8 mouse cellular contexts compared by ENCODE assay signal in genomic region chr5:106801886-106802798, GRCm38 (mm10).
A peak's percentile ranks its signal among the peaks of the same experiment; 100 is the strongest.
DNase-seq lines count a peak whose midpoint lies in the region; ATAC-seq lines count a peak whose summit lies in the region.

No protein-coding gene starts in this region.

- no peaks in the 10 kb centered on the region for H3K36me3 ChIP-seq in heart, embryonic 12.5 days
- H3K36me3 ChIP-seq in kidney, embryonic 16.5 days (ENCODE audit: insufficient read depth, low read length) = no peaks in the 10 kb centered on the region

- H3K4me1 ChIP-seq in heart, embryonic 12.5 days (replicated peaks) = peaks cover 24% of the 10 kb centered on the region
- peaks cover 13% of the 10 kb centered on the region for H3K4me1 ChIP-seq in kidney, embryonic 16.5 days (ENCODE audit: insufficient read depth, low read length)

- peak overlapping the region; percentile 26 for H3K4me3 ChIP-seq in heart, embryonic 12.5 days
- peak overlapping the region; percentile 36 for H3K4me3 ChIP-seq in kidney, embryonic 16.5 days (ENCODE audit: low read length)

- WGBS in heart, embryonic 12.5 days = 7% methylated on average over 32 of the region's 32 CpGs
- WGBS in kidney, embryonic 16.5 days = 5% methylated on average over 32 of the region's 32 CpGs

- no peak overlapping the region for H3K9ac ChIP-seq in heart, embryonic 12.5 days
- H3K9ac ChIP-seq in kidney, embryonic 16.5 days (replicated peaks; ENCODE audit: low read length) = peak overlapping the region; percentile 43; the same call in 1 of the 2 replicates

- H3K4me2 ChIP-seq in heart, embryonic 12.5 days = peak overlapping the region; percentile 67
- H3K4me2 ChIP-seq in kidney, embryonic 16.5 days (replicated peaks; ENCODE audit: low read depth, low read length) = peak overlapping the region; percentile 63

- peak; percentile 51; the same call in 1 of the 2 replicates for ATAC-seq in heart, embryonic 12.5 days (ENCODE audit: insufficient number of reproducible peaks, low FRiP score)
- peak; percentile 59 for ATAC-seq in kidney, embryonic 16.5 days (ENCODE audit: low FRiP score, low TSS enrichment)
- peak; percentile 89 for ATAC-seq in monocyte, adult 5-6 weeks (replicated peaks; ENCODE audit: insufficient number of reproducible peaks, low FRiP score, low TSS enrichment, poor library complexity, severe bottlenecking)

- H3K27me3 ChIP-seq in heart, embryonic 12.5 days (replicated peaks) = no peaks in the 10 kb centered on the region
- 0 out of 2 replicates have a peak, but pooled peaks cover 4% of the 10 kb centered on the region for H3K27me3 ChIP-seq in kidney, embryonic 16.5 days (ENCODE audit: insufficient read depth, low read length)

- H3K27ac ChIP-seq in heart, embryonic 12.5 days (ENCODE audit: poor library complexity, severe bottlenecking) = no peak overlapping the region
- H3K27ac ChIP-seq in kidney, embryonic 16.5 days (ENCODE audit: low read length) = no peak overlapping the region

- no peaks in the 10 kb centered on the region for H3K9me3 ChIP-seq in heart, embryonic 12.5 days (replicated peaks)
- H3K9me3 ChIP-seq in kidney, embryonic 16.5 days (ENCODE audit: low read length) = no peaks in the 10 kb centered on the region

- peak; percentile 92 for DNase-seq in CD4-positive, CD25-positive, alpha-beta regulatory T cell, adult 2 months (ENCODE audit: low read depth, low spot score)
- DNase-seq in c-Kit-negative CD71-positive TER-119-positive erythroid progenitor cells, embryonic 14.5 days (ENCODE audit: low read depth, low spot score) = peak; percentile 47
- peak; percentile 28 for DNase-seq in fat pad, adult 2 months (ENCODE audit: extremely low read depth, low read depth, low spot score)
- peak; percentile 86 for DNase-seq in liver
- DNase-seq in spleen, postnatal 4 days (ENCODE audit: low spot score in 2 of 2) = peak; percentile 79 to 94

Comparison
In these comparisons a context has a peak if more than half of its experiments do, and no peak if none do; other contexts are left out.
1. DNase-seq: peak in every context shown above with its lines; median percentile 92 in CD4-positive, CD25-positive, alpha-beta regulatory T cell, adult 2 months; 86 in spleen, postnatal 4 days; 86 in liver; 47 in c-Kit-negative CD71-positive TER-119-positive erythroid progenitor cells, embryonic 14.5 days; 28 in fat pad, adult 2 months.